Mouse (Mus musculus) kidney, postnatal 4 days (tissue): Measurements from ENCODE around the gene Apex2.
"Not testable (repeated sequence)": the region's sequence is repeated elsewhere in the genome, so short reads cannot be mapped to it uniquely, and the experiment has no call there.

ENCODE experiments used
- DNase-seq, 2 experiments: peaks; one replicate each; pipeline ENCODE4 v3.0.0; 2021; ENCODE audit warnings: mixed read lengths in 2 of 2

Apex2 gene

GRCm38 (mm10) chrX:150589696-150590095 is at the start of gene Apex2:
Gene Apex2, minus strand, starts transcription at chrX:150589868.
- no peak for DNase-seq

DNA sequence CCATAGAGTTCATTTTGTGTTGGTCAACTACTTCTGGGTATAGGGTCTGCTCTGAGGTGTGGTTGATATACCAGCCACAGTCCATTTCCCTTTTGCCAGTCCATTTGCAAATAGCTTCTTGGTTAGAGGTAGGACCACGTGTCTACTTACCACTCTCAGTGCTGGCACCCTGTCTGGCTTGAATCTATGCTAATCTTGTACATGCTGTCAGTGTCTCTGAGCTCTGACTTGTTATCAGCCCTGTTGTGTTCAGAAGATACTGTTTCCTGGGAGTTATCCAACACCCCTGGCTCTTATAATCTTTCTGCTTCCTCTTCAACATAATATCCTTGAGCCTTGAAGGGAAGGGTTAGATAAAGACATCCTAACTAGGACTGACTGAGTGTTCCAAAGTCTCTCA is 46.8 kb upstream of the Apex2 start:
- no peak for DNase-seq

- no peak for DNase-seq
Observed at GRCm38 (mm10) chrX:150598882-150599281, 9.2 kb upstream of the Apex2 start.

- DNase-seq = no peak
Observed at GRCm38 (mm10) chrX:150595016-150595760, 5.5 kb upstream of the Apex2 start.

GRCm38 (mm10) chrX:150594176-150594575 is 4.5 kb upstream of the Apex2 start:
- DNase-seq = no peak

GRCm38 (mm10) chrX:150593266-150594035 is 3.8 kb upstream of the Apex2 start:
- DNase-seq = no peak

DNA sequence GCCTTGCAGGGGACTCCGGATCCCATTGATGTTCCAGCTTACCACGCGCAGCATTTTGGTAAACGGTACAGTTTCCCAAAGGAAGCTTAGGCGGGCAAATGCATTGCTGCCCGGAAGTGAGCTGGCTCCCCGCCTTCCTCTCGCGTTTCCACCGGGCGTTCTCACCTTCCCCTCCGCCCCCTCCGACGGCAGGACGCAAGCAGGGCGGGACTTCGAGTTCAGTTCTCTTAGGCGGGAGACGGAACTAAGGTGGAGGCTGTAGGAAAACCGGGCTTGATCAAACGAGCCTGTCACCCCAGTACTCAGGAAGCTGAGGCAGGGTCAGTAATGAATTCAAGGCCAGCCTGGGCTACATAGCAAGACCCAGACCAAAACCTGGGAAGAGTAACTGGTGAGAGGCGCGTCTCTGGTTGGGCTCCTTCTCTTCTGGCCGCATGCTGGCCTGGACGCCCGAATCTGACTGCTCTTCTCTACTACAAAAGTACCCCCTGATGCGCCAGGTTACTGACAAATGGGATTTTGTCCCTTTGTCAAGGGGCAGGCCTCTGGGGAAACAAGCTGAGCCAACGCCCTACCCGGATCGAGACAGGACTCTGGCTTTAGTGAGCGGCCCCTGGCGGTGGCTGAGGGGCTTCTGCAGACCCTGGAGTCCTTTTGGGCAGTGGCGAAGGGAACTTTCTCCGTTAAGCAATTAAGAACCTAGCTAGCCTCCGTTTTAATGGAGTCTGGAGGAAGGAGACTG is 1.5 kb downstream of the Apex2 start, which contains the start of gene Pfkfb1:
Gene Pfkfb1 (plus strand): TSS at position 207 of the 742 bp plus-strand sequence.
- peak; percentile 82 to 90 for DNase-seq

DNA sequence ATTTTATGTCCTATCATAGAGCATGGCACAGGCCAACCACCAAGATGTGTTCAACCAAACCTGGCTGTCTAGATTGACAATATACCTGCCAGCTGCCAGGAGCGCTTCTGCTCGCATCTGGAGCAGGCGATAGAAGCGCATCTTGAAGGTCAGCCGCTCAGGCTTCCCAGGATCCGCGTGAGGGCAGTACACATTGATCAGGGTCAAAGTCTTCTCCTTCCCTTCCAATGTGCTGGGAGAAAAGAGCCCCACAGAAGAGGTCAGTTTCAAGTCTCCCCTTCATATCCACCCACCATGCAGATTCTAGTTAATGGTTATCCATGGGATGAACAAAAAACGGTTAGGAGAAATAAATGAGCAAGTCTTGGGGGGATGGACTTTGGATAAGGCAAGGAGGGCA is 4.6 kb downstream of the Apex2 start:
- DNase-seq = no peak

DNA sequence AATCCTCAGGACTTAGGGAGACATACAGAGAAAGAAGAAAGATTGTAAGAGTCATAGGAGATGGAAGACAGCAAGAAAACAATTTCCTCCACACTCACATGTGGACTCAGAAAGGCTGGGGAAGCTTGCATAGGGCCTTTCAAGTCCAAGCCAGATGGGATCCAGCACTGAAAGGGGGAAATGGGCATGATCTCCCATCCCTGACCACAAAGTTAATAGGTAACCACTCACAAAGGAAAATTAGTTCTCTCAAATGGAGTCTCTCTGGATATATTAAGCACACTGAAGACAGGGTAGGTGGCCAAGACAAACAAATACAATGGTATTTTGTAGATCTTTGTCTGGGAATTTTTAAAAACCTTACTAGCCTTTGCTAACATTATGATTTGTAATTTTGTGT is 7.7 kb downstream of the Apex2 start:
- no peak for DNase-seq

- no peak for DNase-seq
Observed at GRCm38 (mm10) chrX:150564644-150565357, 24.9 kb downstream of the Apex2 start.

DNA sequence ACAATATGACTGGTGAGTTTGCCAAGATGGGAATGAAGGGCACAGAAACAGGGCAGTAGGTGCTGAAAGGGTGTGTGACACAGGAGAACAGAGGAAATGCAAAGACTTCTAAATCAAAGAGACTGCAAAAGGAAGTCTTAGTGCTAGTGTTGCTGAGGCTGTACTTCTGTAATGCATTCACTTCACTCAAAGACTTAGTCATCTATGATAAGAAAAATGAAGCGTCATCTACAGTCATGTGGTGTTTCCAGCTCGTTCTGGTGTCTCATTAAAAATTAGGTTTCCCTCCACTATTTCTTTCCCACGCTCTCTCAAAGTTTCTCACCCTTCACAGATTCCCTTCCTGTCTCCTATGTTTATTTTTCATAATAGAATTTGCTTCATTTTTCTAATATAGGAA is 35.6 kb downstream of the Apex2 start:
- DNase-seq = no peak

- DNase-seq = no peak
Observed at GRCm38 (mm10) chrX:150551986-150552385, 37.7 kb downstream of the Apex2 start.

GRCm38 (mm10) chrX:150549639-150550038 is 40.0 kb downstream of the Apex2 start:
- no peak for DNase-seq

GRCm38 (mm10) chrX:150547239-150547638 is 42.4 kb downstream of the Apex2 start, which contains the start of gene Alas2:
Gene Alas2, plus strand, starts transcription at chrX:150547375.
- DNase-seq = no peak

GRCm38 (mm10) chrX:150541684-150542083 is 48.0 kb downstream of the Apex2 start:
- no peak for DNase-seq

- DNase-seq = no peak
Observed at GRCm38 (mm10) chrX:150540111-150540510, 49.6 kb downstream of the Apex2 start.

- no peak for DNase-seq
Observed at GRCm38 (mm10) chrX:150516477-150516876, 73.2 kb downstream of the Apex2 start.

- DNase-seq = no peak
Observed at GRCm38 (mm10) chrX:150516015-150516414, 73.7 kb downstream of the Apex2 start.

GRCm38 (mm10) chrX:150514127-150514526 is 75.5 kb downstream of the Apex2 start:
- no peak for DNase-seq

DNA sequence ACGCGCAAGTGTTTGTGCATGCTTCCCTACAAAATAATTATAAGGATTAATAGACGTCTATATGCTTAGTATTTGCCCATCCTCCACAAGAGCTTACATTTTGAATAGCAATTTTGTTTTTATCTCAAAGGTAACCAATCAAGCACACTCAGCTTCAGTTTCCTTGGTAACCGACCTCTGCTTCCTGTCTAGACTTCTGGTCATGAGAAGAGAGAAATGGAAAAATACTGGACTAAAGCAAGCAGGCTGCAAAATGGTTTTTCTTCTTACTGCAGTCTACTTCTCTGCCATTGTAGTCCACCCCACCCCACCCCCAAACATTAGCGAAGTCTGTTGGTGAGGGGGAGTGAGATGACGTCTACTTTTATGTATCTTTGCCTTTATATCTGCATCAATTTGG is 78.4 kb downstream of the Apex2 start:
- DNase-seq = no peak

DNA sequence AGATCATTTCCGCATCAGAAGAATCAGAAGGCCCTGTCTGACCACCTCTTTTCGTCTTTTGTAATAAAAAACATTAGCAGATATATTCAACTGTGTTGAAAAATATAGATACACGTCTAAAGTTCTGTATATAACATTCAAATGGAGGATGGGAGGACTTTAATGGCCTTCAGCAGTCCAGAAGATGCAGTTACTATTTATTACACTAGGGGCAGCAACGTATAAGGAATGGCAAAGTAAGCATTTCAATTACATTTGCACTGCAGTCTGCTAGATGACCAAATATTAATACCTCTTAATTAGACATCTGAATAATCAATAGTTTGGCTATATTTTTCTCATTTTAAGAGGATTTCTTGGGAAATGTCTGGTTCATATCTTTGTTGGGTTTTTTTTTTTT is 79.0 kb downstream of the Apex2 start:
- DNase-seq = peak in 1 of 2 experiments; percentile 2

- DNase-seq = no peak
Observed at GRCm38 (mm10) chrX:150508696-150509095, 81.0 kb downstream of the Apex2 start.

DNA sequence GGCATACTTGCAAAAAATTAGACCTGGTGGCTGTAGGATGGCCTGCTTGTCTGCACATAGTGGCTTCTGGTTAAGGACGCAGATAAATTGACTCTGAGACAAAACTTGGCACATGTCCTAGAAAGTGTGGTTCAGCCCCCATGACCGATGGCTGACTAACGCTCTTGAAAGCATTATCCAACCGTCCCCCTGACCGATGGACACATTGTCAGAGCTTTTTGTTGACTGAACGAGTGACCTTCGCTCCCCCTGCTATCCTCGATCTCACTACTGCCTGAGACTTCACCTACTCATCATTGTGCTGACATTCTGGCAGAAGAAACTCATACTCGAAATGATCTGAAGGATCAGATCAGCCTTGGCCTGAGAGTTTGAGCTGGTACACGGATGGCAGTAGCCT is 101.9 kb downstream of the Apex2 start:
- DNase-seq = not testable (repeated sequence)
